Mouse (Mus musculus) heart, adult 8-10 months (tissue): Measurements from ENCODE around the gene Hmgn2. TPM values are rescaled to one million over a fixed set of nuclear protein-coding genes. Genes with fewer than 3 reads are reported as not detected.

Experiments used
- DNase-seq: peaks from one replicate; pipeline ENCODE4 v3.0.0; 2022; ENCODE audit warnings: low spot score
- total RNA-seq, 4 experiments: library from RNA; stranded (reverse); gene quantifications; 2 replicates each; pipeline ENCODE4 v1.2.4; 2022

Hmgn2 gene
- total RNA-seq, 4 experiments from 2014 or later, result 101 to 125 (median 116) TPM

DNA sequence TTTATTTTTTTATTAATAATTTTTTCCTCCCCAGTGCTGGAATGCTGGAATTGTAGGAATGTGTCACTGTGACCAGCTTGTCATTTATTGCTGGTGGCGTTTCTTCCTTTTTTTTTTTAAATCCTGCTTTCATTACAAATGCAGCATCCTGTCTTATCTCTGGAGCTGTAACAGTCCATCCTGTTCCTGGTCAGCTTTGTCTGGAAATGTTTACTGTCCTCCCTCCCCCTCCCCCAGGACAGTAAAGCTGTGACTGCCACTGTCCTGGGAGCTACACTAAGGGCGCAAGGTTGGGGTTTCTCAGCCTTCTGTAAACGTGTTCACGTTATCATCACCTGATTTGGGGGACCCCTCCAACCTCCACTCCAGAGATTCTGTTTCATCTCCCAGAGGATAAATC lies 43.2 kb downstream of the Hmgn2 start:
- DNase-seq, result no peak

GRCm38 (mm10) chr4:133923743-133924142 lies 44.7 kb downstream of the Hmgn2 start:
- DNase-seq, result no peak

- peak; percentile 83 for DNase-seq
These were observed 50.2 kb downstream of the Hmgn2 start for GRCm38 (mm10) chr4:133918093-133918825.

Other genes with a start within 250 kb of the Hmgn2 start
- 10 to 100 TPM; 35.4 to 40.0 (median 37.0) TPM for gene Arid1a, start 211.9 kb downstream of the Hmgn2 start, total RNA-seq
- gene Rps6ka1, start 80.9 kb downstream of the Hmgn2 start, total RNA-seq, result 1 to 10 TPM; 4.0 to 6.5 (median 4.7) TPM
- 10 to 100 TPM; 33.6 to 44.8 (median 36.3) TPM for gene Dhdds, start 32.3 kb upstream of the Hmgn2 start, total RNA-seq
- gene Lin28a, start 50.2 kb upstream of the Hmgn2 start, total RNA-seq, result not detected
- gene Zfp683, start 85.2 kb upstream of the Hmgn2 start, total RNA-seq, result not detected
- gene Crybg2, start 92.2 kb upstream of the Hmgn2 start, total RNA-seq, result under 1 TPM in 1 of 4 experiments, not detected in 3; 0.50 TPM
- 1 to 10 TPM; 1.6 to 4.8 (median 2.7) TPM for gene Cd52, start 126.4 kb upstream of the Hmgn2 start, total RNA-seq
- gene Ubxn11, start 133.9 kb upstream of the Hmgn2 start, total RNA-seq, result 1 to 10 TPM; 1.5 to 3.5 (median 2.5) TPM
- gene Sh3bgrl3, start 160.1 kb upstream of the Hmgn2 start, total RNA-seq, result 10 to 100 TPM; 31.3 to 41.3 (median 35.0) TPM
- gene Cep85, start 218.5 kb upstream of the Hmgn2 start, total RNA-seq, result 10 to 100 TPM; 58.4 to 62.7 (median 60.5) TPM
- gene Gm7534, start 234.4 kb upstream of the Hmgn2 start, total RNA-seq, result not detected